ENCODE assay signal across 8 mouse cellular contexts in genomic region chr17:27623360-27624326, GRCm38 (mm10). TPM values are rescaled to one million over a fixed set of nuclear protein-coding genes. Genes with fewer than 3 reads are reported as not detected.
DNase-seq lines count a peak whose midpoint lies in the region; ATAC-seq and TF ChIP-seq lines count a peak whose summit lies in the region.

Gene Nudt3 (minus strand): TSS chr17:27623495.

- DNase-seq in Muller cell, postnatal 12 days (ENCODE audit: inconsistent ontology term), result peak; percentile 92
- DNase-seq in cerebellum, adult 9-10 months, result peak; percentile 92
- DNase-seq in layer of hippocampus, adult 8-10 months (ENCODE audit: low spot score in 2 of 2), result peak; percentile 62 to 85
- DNase-seq in thymus, adult 18-20 months, result peak; percentile 79 to 81

- peak within 1 kb of the TSS; percentile 96 for H3K4me3 ChIP-seq in lung, embryonic 15.5 days
- H3K4me3 ChIP-seq in olfactory bulb, adult 2 months (ENCODE audit: insufficient read depth, low read depth, low read length), result peak within 1 kb of the TSS; percentile 73

- peak within 1 kb of the TSS; percentile 98 for H3K9ac ChIP-seq in lung, embryonic 15.5 days

- no peaks in the 10 kb centered on the region for H3K9me3 ChIP-seq in lung, embryonic 15.5 days

- H3K4me1 ChIP-seq in lung, embryonic 15.5 days, result peaks cover 17% of the 10 kb centered on the region
- H3K4me1 ChIP-seq in olfactory bulb, adult 2 months (ENCODE audit: control insufficient read depth, insufficient read depth, low read length), result peaks cover 5% of the 10 kb centered on the region

- 5% methylated on average over 90 of the region's 91 CpGs for WGBS in lung, embryonic 15.5 days
- WGBS in olfactory bulb, adult 2 months, result 8% methylated on average over 91 of the region's 91 CpGs

- peak; percentile 81 for ATAC-seq in frontal cortex, adult (ENCODE audit: low TSS enrichment)
- peak; percentile 50 to 74 for ATAC-seq in hematopoietic stem cell, adult 5-6 weeks (replicated peaks in 1 of 2; ENCODE audit: insufficient read depth in 1 of 2, low FRiP score in 2 of 2, low TSS enrichment in 1 of 2, low read depth in 1 of 2, poor library complexity in 2 of 2, severe bottlenecking in 2 of 2)
- peak; percentile 94 for ATAC-seq in lung, embryonic 15.5 days (ENCODE audit: borderline replicate concordance, extremely low read depth, low FRiP score, low TSS enrichment)

- no peaks in the 10 kb centered on the region for H3K36me3 ChIP-seq in lung, embryonic 15.5 days

- no peaks in the 10 kb centered on the region for H3K27me3 ChIP-seq in lung, embryonic 15.5 days

- TF ChIP-seq POLR2A in olfactory bulb, adult 2 months (IDR thresholded peaks at IDR 0.05; ENCODE audit: insufficient read depth, low read depth, low read length), result peak; percentile 94

- peak within 1 kb of the TSS; percentile 60 for H3K4me2 ChIP-seq in lung, embryonic 15.5 days

- TF ChIP-seq CTCF in olfactory bulb, adult 2 months (IDR thresholded peaks at IDR 0.05; ENCODE audit: insufficient read depth, low read depth, low read length), result no peak

- H3K27ac ChIP-seq in lung, embryonic 15.5 days, result peak within 1 kb of the TSS; percentile 94
- peak within 1 kb of the TSS; percentile 86 for H3K27ac ChIP-seq in olfactory bulb, adult 2 months (ENCODE audit: insufficient read depth, low read depth, low read length)

RNA-seq across cellular contexts. Expression of gene Nudt3, which starts in this region (rescaled TPM):
- 126 and 211 TPM in 2 replicates for total RNA-seq in hematopoietic stem cell, adult 5-6 weeks (2017)
- total RNA-seq in layer of hippocampus, adult 8-10 months (2022), result 100 to 1,000 TPM; 470 to 533 (median 501) TPM
- polyA plus RNA-seq in lung, embryonic 15.5 days (2015; fragmentation: Nextera tagmentation; extraction: Ambion mirVana), result 92.0 and 95.9 TPM in 2 replicates
- 554 TPM in 1 of 2 replicates, not detected in the other for polyA plus RNA-seq in olfactory bulb, adult 2 months (2012; ENCODE audit: insufficient read depth, insufficient read length, low replicate concordance, missing spikeins)

Comparison
In these comparisons a context has a peak if more than half of its experiments do, and no peak if none do; other contexts are left out.
1. Peak in every context shown above with its lines: DNase-seq, ATAC-seq, H3K4me3 ChIP-seq and H3K27ac ChIP-seq.